Mouse (Mus musculus) small intestine, adult 2 months (tissue): Measurements from ENCODE around the gene Gipr.

Source experiments
- CTCF ChIP-seq: fragments of 200-500 bp; IDR thresholded peaks from 2 replicates; pipeline ENCODE4 v1.5.1; 2012; ENCODE audit warnings: low read depth, mild to moderate bottlenecking, control low read depth, inconsistent platforms, low read length, moderate library complexity, mixed read lengths; ENCODE audit not compliant: insufficient replicate concordance, insufficient read length; ENCODE audit errors: extremely low read depth
- POLR2A ChIP-seq: fragments of 200-500 bp; IDR thresholded peaks from 2 replicates; pipeline ENCODE4 v1.6.1; 2012; ENCODE audit warnings: low read depth, mild to moderate bottlenecking, control low read depth, inconsistent platforms, low read length, moderate library complexity

DNA sequence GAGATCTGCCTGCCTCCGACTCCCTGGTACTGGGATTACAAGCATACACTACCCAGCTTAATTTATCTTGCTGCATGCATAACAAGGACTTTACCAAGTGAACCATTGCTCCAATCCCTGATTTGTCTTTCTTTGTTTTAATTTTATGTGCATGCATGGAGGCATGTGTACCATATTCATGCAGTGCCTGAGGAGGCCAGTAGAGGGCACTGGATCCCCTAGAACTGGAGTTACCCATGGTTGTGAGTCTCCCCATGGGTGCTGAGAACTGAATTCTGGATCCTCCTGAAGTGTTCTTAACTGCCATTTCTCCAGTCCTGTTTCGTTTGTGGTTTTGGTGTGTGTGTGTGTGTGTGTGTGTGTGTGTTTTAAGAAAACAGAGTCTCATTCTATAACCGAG lies 1.1 kb upstream of the Gipr start:
- TF ChIP-seq POLR2A: no peak
- TF ChIP-seq CTCF: no peak
